Mouse (Mus musculus) testis, postnatal 10 days (tissue): Measurements from ENCODE around the gene Psg16.
"Not testable (repeated sequence)": the region's sequence is repeated elsewhere in the genome, so short reads cannot be mapped to it uniquely, and the experiment has no call there.

Experiments used
- DNase-seq: peaks from one replicate; pipeline ENCODE4 v3.0.0; 2021; ENCODE audit warnings: low spot score

Gene Psg16

GRCm38 (mm10) chr7:17055287-17055946 lies 18.4 kb upstream of the Psg16 start:
- DNase-seq, result peak; percentile 71

- peak; percentile 89 for DNase-seq
Measured at GRCm38 (mm10) chr7:17056081-17056581, 17.7 kb upstream of the Psg16 start.

- DNase-seq, result no peak
Measured at GRCm38 (mm10) chr7:17056601-17057523, 17.0 kb upstream of the Psg16 start.

- peak; percentile 88 for DNase-seq
Measured at GRCm38 (mm10) chr7:17058071-17058689, 15.7 kb upstream of the Psg16 start.

- no peak for DNase-seq
Measured at GRCm38 (mm10) chr7:17058816-17059462, 14.9 kb upstream of the Psg16 start.

GRCm38 (mm10) chr7:17059463-17059844 lies 14.4 kb upstream of the Psg16 start:
- DNase-seq, result no peak

GRCm38 (mm10) chr7:17060031-17060781 lies 13.6 kb upstream of the Psg16 start:
- DNase-seq, result peak; percentile 98

- DNase-seq, result peak; percentile 72
Measured at GRCm38 (mm10) chr7:17060782-17061605, 12.8 kb upstream of the Psg16 start.

GRCm38 (mm10) chr7:17062389-17062788 lies 11.5 kb upstream of the Psg16 start, which contains the start of gene Hif3a:
Gene Hif3a (minus strand): TSS chr7:17062427.
- DNase-seq, result peak; percentile 77

GRCm38 (mm10) chr7:17062845-17063244 lies 11.0 kb upstream of the Psg16 start:
- DNase-seq, result no peak

- DNase-seq, result no peak
Measured at GRCm38 (mm10) chr7:17065620-17066019, 8.2 kb upstream of the Psg16 start.

- DNase-seq, result peak; percentile 93
Measured at GRCm38 (mm10) chr7:17066412-17066811, 7.4 kb upstream of the Psg16 start.

GRCm38 (mm10) chr7:17067000-17067399 lies 6.8 kb upstream of the Psg16 start:
- DNase-seq, result no peak

GRCm38 (mm10) chr7:17067651-17068050 lies 6.2 kb upstream of the Psg16 start:
- not testable (repeated sequence) for DNase-seq

GRCm38 (mm10) chr7:17073513-17073903 lies 332 bp upstream of the Psg16 start:
- no peak for DNase-seq

- no peak for DNase-seq
Measured at GRCm38 (mm10) chr7:17076542-17076941, 2.7 kb downstream of the Psg16 start.

GRCm38 (mm10) chr7:17078076-17078654 lies 4.3 kb downstream of the Psg16 start:
- no peak for DNase-seq

GRCm38 (mm10) chr7:17082766-17083165 lies 8.9 kb downstream of the Psg16 start:
- DNase-seq, result no peak

GRCm38 (mm10) chr7:17087731-17088130 lies 13.9 kb downstream of the Psg16 start:
- no peak for DNase-seq

GRCm38 (mm10) chr7:17090058-17090585 lies 16.3 kb downstream of the Psg16 start:
- no peak for DNase-seq
